Mouse (Mus musculus) liver, embryonic 14.5 days (tissue): ENCODE data around the gene Abcc1. TPM values are rescaled to one million over a fixed set of nuclear protein-coding genes. Genes with fewer than 3 reads are reported as not detected.

Source experiments
- ATAC-seq: fragments of 200-750 bp; cut with Nextera tagmentation; 2 replicates; pipeline ENCODE4 v1.8.0; 2017; ENCODE audit warnings: moderate number of reproducible peaks, mild to moderate bottlenecking, moderate library complexity; ENCODE audit not compliant: insufficient read depth
- DNase-seq, 3 experiments: peaks; one replicate each; pipeline ENCODE4 v3.0.0-alpha.2; 2012 to 2013; ENCODE audit warnings: low read depth in 3 of 3, low spot score in 3 of 3
- H3K27ac ChIP-seq: fragments of 300-500 bp; sonication (generic); 2 replicates; pipeline ENCODE4 v1.5.1; 2014; ENCODE audit warnings: moderate library complexity, mild to moderate bottlenecking, control low read depth, inconsistent platforms
- H3K27me3 ChIP-seq: fragments of 300-500 bp; sonication (generic); 2 replicates; pipeline ENCODE4 v1.6.1; 2014; ENCODE audit warnings: mild to moderate bottlenecking, low read length, moderate library complexity; ENCODE audit not compliant: control insufficient read depth, insufficient read depth
- H3K36me3 ChIP-seq: fragments of 300-500 bp; sonication (generic); replicated peaks from 2 replicates; pipeline ENCODE4 v1.6.1; 2014; ENCODE audit warnings: low read depth; ENCODE audit not compliant: control insufficient read depth, insufficient read depth
- H3K4me1 ChIP-seq, 2 experiments: fragments of 200-500 bp in 1 of 2; fragments of 300-500 bp in 1 of 2; sonication (generic) in 1 of 2; replicated peaks; 2 replicates each; pipeline ENCODE4 v1.6.1; 2012 to 2014; ENCODE audit warnings: antibody characterized with exemption in 1 of 2, inconsistent platforms in 1 of 2, low read length in 1 of 2; ENCODE audit not compliant: control insufficient read depth in 2 of 2, insufficient read depth in 2 of 2
- H3K4me2 ChIP-seq: fragments of 300-500 bp; sonication (generic); 2 replicates; pipeline ENCODE4 v1.6.1; 2014; ENCODE audit warnings: low read depth, mild to moderate bottlenecking, control low read depth, moderate library complexity
- H3K4me3 ChIP-seq, 2 experiments: fragments of 200-500 bp in 1 of 2; fragments of 300-500 bp in 1 of 2; sonication (generic) in 1 of 2; 2 replicates each; pipeline ENCODE4 v1.5.1; 2012 to 2014; ENCODE audit warnings: low read depth in 2 of 2, low read length in 2 of 2, mild to moderate bottlenecking in 2 of 2, control low read depth in 1 of 2, inconsistent platforms in 1 of 2, moderate library complexity in 1 of 2; ENCODE audit not compliant: insufficient read depth in 1 of 2
- H3K9ac ChIP-seq: fragments of 300-500 bp; sonication (generic); replicated peaks from 2 replicates; pipeline ENCODE4 v1.6.1; 2014; ENCODE audit warnings: mild to moderate bottlenecking, control low read depth, moderate library complexity
- H3K9me3 ChIP-seq: fragments of 300-500 bp; sonication (generic); 2 replicates; pipeline ENCODE4 v1.6.1; 2016; ENCODE audit warnings: low read length, mixed read lengths; ENCODE audit not compliant: control insufficient read depth
- CTCF ChIP-seq: IDR thresholded peaks from 2 replicates; pipeline ENCODE4 v1.5.1; 2016; ENCODE audit warnings: antibody characterized with exemption, low read depth, control low read depth
- EP300 ChIP-seq: IDR thresholded peaks from 2 replicates; pipeline ENCODE4 v1.6.1; 2016; ENCODE audit warnings: antibody characterized with exemption, low read depth
- WGBS: fragments of 180-500 bp; shearing (Covaris S2); extraction: QIAGEN DNeasy Blood & Tissue Kit; methylation state at CpG from one replicate; pipeline ENCODE4 v1.1.7; 2014; ENCODE audit not compliant: insufficient replicate concordance; 5-methylcytosine and 5-hydroxymethylcytosine counted together
- polyA plus RNA-seq, 2 experiments: library from polyadenylated mRNA; depleted of rRNA in 1 of 2; stranded (reverse) in 1 of 2; unstranded in 1 of 2; fragments of >200 nt; fragmentation: Nextera tagmentation in 1 of 2; extraction: Ambion mirVana in 1 of 2; gene quantifications; 2 replicates each; pipeline versions ENCODE4 v1.2.1 to v1.2.3; 2012 to 2014

The Abcc1 gene
- polyA plus RNA-seq, 2 experiments, result 1.9 to 2.4 TPM

DNA sequence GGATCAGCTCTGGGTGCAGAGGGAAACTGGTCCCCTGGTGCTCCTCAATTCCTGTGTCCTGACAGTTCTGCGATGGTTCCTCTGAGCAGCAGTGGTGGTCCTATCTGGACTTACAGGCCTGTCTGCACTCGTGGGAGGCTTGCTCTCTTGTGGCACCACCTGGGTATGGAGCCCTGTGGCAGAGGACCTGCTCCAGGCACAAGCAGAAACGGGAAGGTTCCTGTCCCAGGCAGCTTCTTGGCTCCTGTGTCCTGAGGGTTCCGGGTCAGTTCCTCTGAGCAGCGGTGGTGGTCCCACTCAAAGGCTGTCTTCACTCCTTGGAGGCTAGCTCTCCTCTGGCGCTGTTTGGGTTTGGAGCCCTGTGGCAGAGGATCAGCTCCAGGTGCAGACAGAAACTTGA is 68.0 kb downstream of the Abcc1 start:
- WGBS, result 68% methylated on average over 6 of the region's 6 CpGs
- no peaks in the 10 kb centered on the region for H3K9me3 ChIP-seq
- TF ChIP-seq EP300 (no peak), CTCF (no peak)
- H3K36me3 ChIP-seq, result no peaks in the 10 kb centered on the region
- no peak overlapping the region for H3K4me3 ChIP-seq
- ATAC-seq (no peak), DNase-seq (no peak)
- no peak overlapping the region for H3K9ac ChIP-seq
- H3K27me3 ChIP-seq, result no peaks in the 10 kb centered on the region
- no peaks in the 10 kb centered on the region for H3K4me1 ChIP-seq
- H3K4me2 ChIP-seq, result no peak overlapping the region
- H3K27ac ChIP-seq, result no peak overlapping the region

DNA sequence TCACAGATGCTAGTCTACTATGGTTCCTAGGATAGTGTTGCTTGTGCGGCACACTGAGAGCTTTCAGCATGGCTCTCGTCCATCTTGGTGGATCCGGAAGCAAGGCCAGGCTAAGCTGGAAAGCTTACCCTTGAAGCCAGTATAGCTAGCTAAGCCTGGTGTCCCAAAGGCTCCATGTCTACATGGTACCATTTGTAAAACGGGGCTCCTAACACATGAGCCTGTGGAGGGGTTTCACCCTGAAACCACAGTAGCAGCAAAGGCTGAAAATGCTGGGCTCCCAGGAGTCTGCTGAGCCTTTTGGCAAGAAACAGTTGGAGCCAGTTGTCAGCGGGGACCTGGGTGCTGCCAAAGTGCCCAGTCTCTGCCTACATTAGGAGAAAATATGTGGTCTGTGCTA is 71.6 kb downstream of the Abcc1 start:
- no peak for TF ChIP-seq CTCF
- no peak for TF ChIP-seq EP300
- WGBS, result 75% methylated on average over 5 of the region's 5 CpGs
- H3K36me3 ChIP-seq, result no peaks in the 10 kb centered on the region
- no peaks in the 10 kb centered on the region for H3K27me3 ChIP-seq
- no peak for DNase-seq
- no peak for ATAC-seq
- H3K4me3 ChIP-seq, result no peak overlapping the region
- H3K4me1 ChIP-seq, result no peaks in the 10 kb centered on the region
- H3K9ac ChIP-seq, result no peak overlapping the region
- no peak overlapping the region for H3K4me2 ChIP-seq
- H3K27ac ChIP-seq, result no peak overlapping the region
- H3K9me3 ChIP-seq, result no peaks in the 10 kb centered on the region

DNA sequence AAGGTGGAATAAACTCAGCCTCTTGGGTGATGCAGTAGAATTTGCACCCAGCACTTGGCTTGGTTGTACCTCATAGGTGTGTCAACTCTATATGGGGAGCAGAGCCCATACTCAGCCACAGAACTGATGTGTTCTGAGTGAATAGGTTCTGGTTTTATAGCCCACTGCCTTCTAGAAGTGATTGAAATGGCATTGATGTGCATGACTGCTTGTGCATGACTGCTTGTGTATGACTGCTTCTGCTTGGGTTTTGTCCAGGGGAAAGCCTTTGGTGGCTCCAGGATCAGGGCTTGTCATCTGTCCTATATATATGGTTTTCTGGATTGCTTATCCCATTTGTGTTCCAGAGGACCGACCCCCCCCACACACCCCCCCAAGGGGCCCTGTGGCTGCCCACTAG is 74.2 kb downstream of the Abcc1 start:
- DNase-seq, result no peak
- Histone ChIP-seq H3K27ac (no peak overlapping the region), H3K4me3 (no peak overlapping the region), H3K9ac (no peak overlapping the region), H3K27me3 (no peaks in the 10 kb centered on the region), H3K36me3 (no peaks in the 10 kb centered on the region), H3K4me1 (no peaks in the 10 kb centered on the region), H3K9me3 (no peaks in the 10 kb centered on the region), H3K4me2 (no peak overlapping the region)
- TF ChIP-seq CTCF (no peak), EP300 (no peak)
- no peak for ATAC-seq
- 80% methylated on average over 1 of the region's 1 CpGs for WGBS

DNA sequence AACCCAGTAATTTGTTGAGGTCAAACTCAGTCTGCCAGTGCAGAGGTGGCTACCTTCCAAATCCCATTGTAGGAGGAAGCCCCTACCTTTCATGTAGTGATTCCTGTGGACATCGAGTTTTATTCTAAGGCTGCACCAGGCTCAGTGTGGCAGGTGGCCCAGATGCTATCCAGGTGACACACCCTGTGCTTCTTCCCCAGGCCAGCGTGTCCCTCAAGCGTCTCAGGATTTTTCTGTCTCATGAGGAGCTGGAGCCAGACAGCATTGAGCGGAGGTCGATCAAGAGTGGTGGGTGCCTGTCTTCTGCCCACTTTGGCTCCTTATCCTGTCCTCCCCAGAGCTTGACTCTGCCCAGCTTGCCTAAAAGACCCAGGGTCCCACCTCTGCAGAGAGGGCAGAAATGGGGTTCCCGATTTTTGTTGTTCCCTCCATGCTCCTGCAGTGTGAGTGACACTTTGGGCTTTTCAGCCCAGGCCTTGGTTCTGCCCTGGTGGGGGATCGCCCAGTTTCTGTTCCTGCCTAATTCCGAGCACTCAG is 76.2 kb downstream of the Abcc1 start:
- no peaks in the 10 kb centered on the region for H3K4me1 ChIP-seq
- H3K27ac ChIP-seq, result no peak overlapping the region
- H3K27me3 ChIP-seq, result no peaks in the 10 kb centered on the region
- TF ChIP-seq EP300 (no peak), CTCF (no peak)
- no peak overlapping the region for H3K4me3 ChIP-seq
- no peaks in the 10 kb centered on the region for H3K36me3 ChIP-seq
- no peak for ATAC-seq
- no peak overlapping the region for H3K4me2 ChIP-seq
- 76% methylated on average over 8 of the region's 8 CpGs for WGBS
- H3K9ac ChIP-seq, result no peak overlapping the region
- DNase-seq, result no peak
- H3K9me3 ChIP-seq, result no peaks in the 10 kb centered on the region

DNA sequence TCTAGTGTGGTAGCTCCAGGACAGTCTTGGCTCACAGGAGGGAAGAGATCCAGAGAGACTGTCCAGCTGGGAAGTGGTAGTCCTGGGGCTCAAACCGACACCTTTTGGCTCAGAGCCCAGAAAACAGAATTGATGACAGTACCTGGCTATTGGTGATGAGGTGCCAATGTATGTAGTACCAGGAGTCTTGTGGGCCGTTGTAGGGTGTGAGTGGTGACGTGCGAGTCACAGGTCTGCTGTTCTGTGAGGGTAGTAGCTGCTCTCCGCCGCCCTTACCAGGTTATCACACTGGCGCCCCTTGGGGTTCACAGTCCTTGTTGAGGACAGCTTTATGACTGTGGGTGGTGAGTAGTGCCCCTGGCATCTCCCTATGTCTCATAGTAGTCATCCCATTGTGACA is 77.2 kb downstream of the Abcc1 start:
- ATAC-seq (no peak), DNase-seq (no peak)
- H3K4me2 ChIP-seq, result no peak overlapping the region
- H3K4me1 ChIP-seq, result no peaks in the 10 kb centered on the region
- H3K4me3 ChIP-seq, result no peak overlapping the region
- 76% methylated on average over 7 of the region's 7 CpGs for WGBS
- H3K27me3 ChIP-seq, result no peaks in the 10 kb centered on the region
- no peaks in the 10 kb centered on the region for H3K9me3 ChIP-seq
- no peak for TF ChIP-seq EP300
- no peak for TF ChIP-seq CTCF
- no peak overlapping the region for H3K9ac ChIP-seq
- no peaks in the 10 kb centered on the region for H3K36me3 ChIP-seq
- no peak overlapping the region for H3K27ac ChIP-seq
